Mouse (Mus musculus) stomach, adult 2 months (tissue): Measurements from ENCODE around the gene Gm3238. TPM values are rescaled to one million over a fixed set of nuclear protein-coding genes. Genes with fewer than 3 reads are reported as not detected.

Source experiments
- polyA plus RNA-seq: library from polyadenylated mRNA; depleted of rRNA; stranded (reverse); fragments of >200 nt; gene quantifications from 2 replicates; pipeline ENCODE4 v1.2.3, GENCODE M21; 2012; rRNA removed

Gene Gm3238
- not detected in 2 replicates for polyA plus RNA-seq

GRCm38 (mm10) chr10:77771225-77771624 is at the start of gene Gm3238:
Gm3238 (minus strand) TSS chr10:77771325.

GRCm38 (mm10) chr10:77814382-77814781 is 43.3 kb upstream of the Gm3238 start, which contains the start of gene Gm2696:
Gm2696 (plus strand) TSS chr10:77814682.

GRCm38 (mm10) chr10:77811743-77812142 is 40.6 kb upstream of the Gm3238 start, which contains the start of gene Gm9507:
Gm9507 (minus strand) TSS chr10:77811843.

GRCm38 (mm10) chr10:77798921-77799508 is 27.9 kb upstream of the Gm3238 start, which contains the start of gene Gm19668:
Gm19668 (minus strand) TSS chr10:77799133.

DNA sequence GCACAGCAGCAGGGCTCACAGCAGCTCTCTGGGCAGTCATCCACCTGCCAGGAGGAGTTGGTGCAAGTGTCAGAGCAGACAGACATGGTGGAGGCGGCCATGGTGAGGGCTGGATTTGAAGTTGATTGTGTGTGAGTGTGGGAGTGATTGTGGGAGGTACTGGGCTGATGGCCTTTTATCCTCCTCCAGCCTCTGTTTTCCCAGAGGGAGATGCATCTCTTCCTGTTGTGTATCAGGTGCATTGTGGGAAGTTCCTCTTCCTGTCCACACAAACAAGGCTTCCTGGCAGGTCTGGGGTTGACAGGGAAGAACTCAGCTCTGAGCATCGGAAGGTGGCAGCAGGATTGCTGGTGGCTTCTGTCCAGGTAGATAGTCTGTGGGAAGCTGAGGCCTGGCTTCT is 23.9 kb upstream of the Gm3238 start, which contains the start of gene Gm9639:
TSS of gene Gm9639 (minus strand) at position 101 of the 400 bp plus-strand sequence.

GRCm38 (mm10) chr10:77787876-77788275 is 16.8 kb upstream of the Gm3238 start, which contains the start of gene Gm7137:
Gm7137 (minus strand) TSS chr10:77788200.

DNA sequence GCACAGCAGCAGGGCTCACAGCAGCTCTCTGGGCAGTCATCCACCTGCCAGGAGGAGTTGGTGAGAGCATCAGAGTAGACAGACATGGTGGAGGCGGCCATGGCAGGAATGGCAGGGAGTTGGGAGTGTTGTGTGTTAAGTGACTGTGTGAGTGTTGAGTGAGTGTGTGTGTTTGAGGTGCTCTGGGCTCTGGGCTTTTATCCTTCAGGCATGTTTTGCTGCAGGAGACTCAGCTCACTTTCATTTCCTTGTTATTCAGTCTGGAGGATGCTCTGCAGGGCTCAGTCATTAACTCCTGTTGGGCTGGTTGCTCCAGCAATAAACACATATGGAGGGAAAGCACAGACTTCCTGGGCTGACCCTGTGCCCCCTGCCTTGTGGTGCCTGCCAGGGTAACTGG is 11.3 kb upstream of the Gm3238 start, which contains the start of gene Gm3250:
TSS of gene Gm3250 (minus strand) at position 101 of the 400 bp plus-strand sequence.

GRCm38 (mm10) chr10:77776844-77777243 is 5.7 kb upstream of the Gm3238 start, which contains the start of gene Gm7138:
Gm7138 (minus strand) TSS chr10:77776944.

GRCm38 (mm10) chr10:77759582-77759981 is 11.5 kb downstream of the Gm3238 start, which contains the start of gene Gm3233:
Gm3233 (minus strand) TSS chr10:77759682.

DNA sequence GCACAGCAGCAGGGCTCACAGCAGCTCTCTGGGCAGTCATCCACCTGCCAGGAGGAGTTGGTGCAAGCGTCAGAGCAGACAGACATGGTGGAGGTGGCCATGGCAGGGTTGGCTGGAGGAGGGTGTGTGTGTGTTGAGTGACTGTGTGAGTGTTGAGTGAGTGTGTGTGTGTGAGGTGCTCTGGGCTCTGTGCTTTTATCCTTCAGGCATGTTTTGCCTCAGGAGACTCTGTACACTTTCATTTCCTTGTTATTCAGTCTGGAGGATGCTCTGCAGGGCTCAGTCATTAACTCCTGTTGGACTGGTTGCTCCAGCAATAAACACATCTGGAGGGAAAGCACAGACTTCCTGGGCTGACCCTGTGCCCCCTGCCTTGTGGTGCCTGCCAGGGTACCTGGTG is 19.9 kb downstream of the Gm3238 start, which contains the start of gene Gm9736:
TSS of gene Gm9736 (minus strand) at position 101 of the 400 bp plus-strand sequence.

GRCm38 (mm10) chr10:77741924-77742688 is 29.0 kb downstream of the Gm3238 start, which contains the start of gene Gm18596:
Gm18596 (minus strand) TSS chr10:77742638.

DNA sequence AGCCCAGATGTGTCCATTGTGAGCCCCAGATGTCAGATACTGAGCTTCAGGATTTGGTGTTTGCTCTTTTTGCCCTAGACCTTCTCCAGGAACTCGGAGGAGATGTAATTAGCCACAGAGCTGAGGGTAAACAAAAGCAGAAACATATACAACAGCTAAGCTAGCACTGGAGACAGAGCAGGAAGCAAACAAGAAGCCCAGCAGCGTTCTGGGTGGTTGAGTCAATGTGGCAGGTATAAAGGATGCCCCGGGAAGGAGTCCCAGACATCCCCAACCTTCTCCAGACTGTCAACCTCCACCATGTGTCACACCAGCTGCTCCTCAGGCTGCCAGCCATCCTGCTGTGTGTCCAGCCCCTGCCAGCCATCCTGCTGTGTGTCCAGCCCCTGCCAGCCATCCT is 44.9 kb downstream of the Gm3238 start, which contains the start of gene Gm10100:
TSS of gene Gm10100 (plus strand) at position 301 of the 400 bp plus-strand sequence.

Other genes with a start within 250 kb of the Gm3238 start
- 2.7 and 4.4 TPM in 2 replicates for gene Itgb2, start 241.1 kb downstream of the Gm3238 start, polyA plus RNA-seq
- 171 and 193 TPM in 2 replicates for gene Pttg1ip, start 189.6 kb downstream of the Gm3238 start, polyA plus RNA-seq
- gene Sumo3, start 165.2 kb downstream of the Gm3238 start, polyA plus RNA-seq, result 60.3 and 68.3 TPM in 2 replicates
- gene Gm49325, start 165.1 kb downstream of the Gm3238 start, polyA plus RNA-seq, result not detected in 2 replicates
- gene Ube2g2, start 149.1 kb downstream of the Gm3238 start, polyA plus RNA-seq, result 21.8 and 23.2 TPM in 2 replicates
- 0.29 and 0.96 TPM in 2 replicates for gene Tspear, start 84.8 kb downstream of the Gm3238 start, polyA plus RNA-seq
- not detected in 2 replicates for gene Gm19402, start 80.6 kb downstream of the Gm3238 start, polyA plus RNA-seq
- gene Gm9508, start 74.1 kb downstream of the Gm3238 start, polyA plus RNA-seq, result not detected in 2 replicates
- not detected in 2 replicates for gene Gm10272, start 64.7 kb downstream of the Gm3238 start, polyA plus RNA-seq
- gene Gm10024, start 59.9 kb downstream of the Gm3238 start, polyA plus RNA-seq, result not detected in 2 replicates
- 1.8 TPM in 1 of 2 replicates, not detected in the other for gene Gm10142, start 55.5 kb downstream of the Gm3238 start, polyA plus RNA-seq
- 0.25 and 0.38 TPM in 2 replicates for gene Krtap12-1, start 50.7 kb downstream of the Gm3238 start, polyA plus RNA-seq
- gene Gm10100, start 44.8 kb downstream of the Gm3238 start, polyA plus RNA-seq, result not detected in 2 replicates
- gene Gm18596, start 28.7 kb downstream of the Gm3238 start, polyA plus RNA-seq, result not detected in 2 replicates
- gene Gm9736, start 20.0 kb downstream of the Gm3238 start, polyA plus RNA-seq, result not detected in 2 replicates
- not detected in 2 replicates for gene Gm3233, start 11.6 kb downstream of the Gm3238 start, polyA plus RNA-seq
- not detected in 2 replicates for gene Gm7138, start 5.6 kb upstream of the Gm3238 start, polyA plus RNA-seq
- not detected in 2 replicates for gene Gm3250, start 11.2 kb upstream of the Gm3238 start, polyA plus RNA-seq
- not detected in 2 replicates for gene Gm7137, start 16.9 kb upstream of the Gm3238 start, polyA plus RNA-seq
- gene Gm9639, start 23.8 kb upstream of the Gm3238 start, polyA plus RNA-seq, result not detected in 2 replicates
- not detected in 2 replicates for gene Gm19668, start 27.8 kb upstream of the Gm3238 start, polyA plus RNA-seq
- gene Gm9507, start 40.5 kb upstream of the Gm3238 start, polyA plus RNA-seq, result not detected in 2 replicates
- not detected in 2 replicates for gene Gm2696, start 43.4 kb upstream of the Gm3238 start, polyA plus RNA-seq
- not detected in 2 replicates for gene Krtap10-4, start 55.8 kb upstream of the Gm3238 start, polyA plus RNA-seq
- gene Krtap10-10, start 64.6 kb upstream of the Gm3238 start, polyA plus RNA-seq, result not detected in 2 replicates
- not detected in 2 replicates for gene Gm36176, start 75.5 kb upstream of the Gm3238 start, polyA plus RNA-seq
- gene Gm10318, start 81.5 kb upstream of the Gm3238 start, polyA plus RNA-seq, result not detected in 2 replicates
- gene Gm3285, start 90.7 kb upstream of the Gm3238 start, polyA plus RNA-seq, result not detected in 2 replicates
- gene Lrrc3, start 131.2 kb upstream of the Gm3238 start, polyA plus RNA-seq, result 4.4 and 4.7 TPM in 2 replicates
- 0.29 and 0.33 TPM in 2 replicates for gene Trpm2, start 199.2 kb upstream of the Gm3238 start, polyA plus RNA-seq
- 17.7 and 24.3 TPM in 2 replicates for gene 1810043G02Rik, start 207.2 kb upstream of the Gm3238 start, polyA plus RNA-seq
- 40.4 and 50.6 TPM in 2 replicates for gene Pfkl, start 238.8 kb upstream of the Gm3238 start, polyA plus RNA-seq